Mouse (Mus musculus): Measurements from ENCODE around the gene 1110059E24Rik.

DNA sequence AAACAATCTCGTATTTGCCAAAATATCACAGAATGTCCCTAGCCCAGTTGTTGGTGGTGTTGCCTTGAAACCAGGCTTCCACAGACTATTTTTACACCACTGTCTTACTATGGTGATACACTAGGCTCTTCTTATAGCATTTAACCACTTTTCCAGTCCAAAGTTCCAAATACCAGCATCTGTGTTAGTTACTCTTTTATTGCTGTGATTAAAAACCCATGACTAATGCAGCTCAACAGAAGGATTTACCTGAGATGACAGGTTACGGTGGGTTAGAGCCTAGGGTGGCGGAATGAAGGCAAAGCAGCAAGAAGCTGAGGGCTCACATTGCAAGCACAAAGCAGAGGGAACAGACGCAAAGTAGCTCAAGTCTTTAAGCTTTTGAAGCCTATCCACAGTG is 16.9 kb upstream of the 1110059E24Rik start:
- no peak for TF ChIP-seq CTCF (IDR thresholded peaks at IDR 0.05; ENCODE audit: borderline replicate concordance, control insufficient read depth, extremely low read depth, insufficient read depth, low read length, poor library complexity)
- TF ChIP-seq POLR2A (IDR thresholded peaks at IDR 0.05; ENCODE audit: control insufficient read depth, extremely low read depth, insufficient read depth, low read length, poor library complexity): no peak

Measured in thymus, adult 2 months (tissue).